Mouse (Mus musculus): ENCODE data around the gene Nkx2-3.

Nkx2-3 gene

DNA sequence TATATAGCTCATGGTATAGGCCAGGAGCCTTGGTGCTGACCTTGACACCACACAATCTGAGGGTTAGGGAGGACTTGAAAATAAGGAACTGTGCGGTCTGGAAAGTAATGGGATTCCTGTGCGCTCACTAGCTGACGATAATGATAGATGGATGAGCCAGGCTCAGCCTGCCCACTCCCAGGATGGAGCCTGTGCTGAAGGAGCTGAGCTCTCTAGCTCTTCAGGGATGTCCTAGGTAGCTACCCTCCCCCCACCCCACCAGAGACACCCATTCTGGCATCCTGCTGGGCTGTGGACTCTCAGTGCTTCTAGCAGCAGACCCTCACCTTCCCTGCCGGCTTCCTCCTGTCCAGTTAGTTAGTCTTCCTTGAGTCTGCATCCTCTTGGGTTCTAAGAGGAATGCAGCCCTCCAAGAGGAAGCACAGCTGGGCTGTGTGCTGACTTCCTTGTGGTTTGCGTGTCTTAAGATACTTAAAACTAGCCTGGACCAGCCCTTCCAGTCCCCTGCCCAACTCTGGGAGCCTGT lies 6.4 kb downstream of the Nkx2-3 start:
- no peak for DNase-seq (ENCODE audit: low read depth, low spot score)

GRCm38 (mm10) chr19:43619916-43620479 lies 7.9 kb downstream of the Nkx2-3 start:
- no peak for DNase-seq (ENCODE audit: low read depth, low spot score)

- peak; percentile 62 for DNase-seq (ENCODE audit: low read depth, low spot score)
Observed at GRCm38 (mm10) chr19:43623913-43624312, 11.8 kb downstream of the Nkx2-3 start.

- no peak for DNase-seq (ENCODE audit: low read depth, low spot score)
Observed at GRCm38 (mm10) chr19:43626160-43626559, 14.0 kb downstream of the Nkx2-3 start.

DNA sequence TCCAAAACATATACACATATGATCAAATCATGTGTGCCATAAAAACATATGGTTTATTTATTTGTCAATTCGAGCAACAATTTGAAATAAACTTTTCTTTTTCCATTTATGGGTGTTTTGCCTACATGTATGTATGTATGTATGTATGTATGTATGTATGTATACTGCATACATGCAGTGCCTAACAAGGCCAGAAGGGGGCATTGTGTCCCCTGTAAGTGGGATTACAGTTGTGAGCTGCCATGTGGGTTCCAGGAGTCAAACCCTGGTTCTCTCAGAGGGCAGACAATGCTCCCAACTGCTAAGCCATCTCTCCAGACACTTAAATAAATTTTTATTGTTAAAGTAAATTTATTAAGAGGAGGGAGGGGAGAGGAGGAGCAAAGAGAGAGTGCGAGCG lies 15.2 kb downstream of the Nkx2-3 start:
- no peak for DNase-seq (ENCODE audit: low read depth, low spot score)

DNA sequence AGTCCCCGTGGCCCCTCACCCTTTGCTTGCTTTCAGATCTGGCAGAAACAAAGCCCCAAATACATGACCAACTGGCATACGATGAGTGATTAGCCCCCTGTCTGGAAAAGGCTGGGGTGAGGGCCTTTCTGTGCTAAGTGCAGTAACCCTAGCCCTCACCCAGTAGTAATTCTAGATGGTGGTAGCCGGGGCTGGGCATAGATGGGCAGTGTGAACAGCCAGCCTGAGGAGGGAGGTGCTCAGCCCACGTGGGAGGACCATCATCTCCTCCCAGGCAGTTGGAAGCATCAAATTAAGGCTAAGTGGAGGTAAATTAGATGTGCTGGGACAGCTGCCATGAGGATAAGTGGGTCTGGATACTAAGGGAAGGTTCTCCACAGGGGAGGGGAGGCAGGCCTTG lies 17.0 kb downstream of the Nkx2-3 start:
- DNase-seq (ENCODE audit: low read depth, low spot score) = no peak

DNA sequence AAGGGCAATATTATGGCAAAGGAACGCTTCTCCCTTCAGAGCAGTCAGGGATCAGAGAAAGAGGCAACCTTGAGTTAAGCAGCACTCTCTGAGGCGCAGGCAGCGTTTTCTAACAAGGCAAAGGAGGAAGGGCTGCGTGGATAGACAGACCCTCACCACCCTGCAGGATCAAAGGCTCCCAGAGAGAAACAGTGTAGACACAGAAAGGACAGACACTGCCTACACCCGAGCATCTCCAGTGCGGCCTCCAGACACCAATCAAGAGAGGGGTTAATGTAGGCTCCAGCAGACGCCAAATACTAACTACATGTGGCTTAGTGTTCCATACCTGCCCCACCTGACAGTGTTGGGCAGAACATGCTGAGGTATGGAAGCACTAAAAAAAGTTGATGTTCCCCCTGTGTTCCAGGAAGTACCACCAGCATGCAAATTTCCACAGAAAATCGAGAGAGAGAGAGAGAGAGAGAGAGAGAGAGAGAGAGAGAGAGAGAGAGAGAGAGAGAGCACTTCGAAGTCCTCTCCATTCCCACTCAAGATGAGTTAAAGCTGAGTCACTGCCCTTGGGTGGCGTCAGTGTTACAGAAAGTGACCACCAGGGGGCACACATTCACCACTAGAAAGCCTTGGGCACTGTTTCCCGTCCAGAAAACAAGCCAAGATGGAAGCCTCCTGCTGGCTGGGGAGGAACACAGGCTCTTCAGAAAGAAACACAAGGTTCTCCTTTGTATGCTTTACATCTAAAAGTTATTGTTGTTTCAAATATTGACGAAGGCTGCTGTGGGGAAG lies 18.5 kb downstream of the Nkx2-3 start:
- DNase-seq (ENCODE audit: low read depth, low spot score) = peak; percentile 78

- no peak for DNase-seq (ENCODE audit: low read depth, low spot score)
Observed at GRCm38 (mm10) chr19:43641833-43642232, 29.7 kb downstream of the Nkx2-3 start.

GRCm38 (mm10) chr19:43642843-43643242 lies 30.7 kb downstream of the Nkx2-3 start:
- DNase-seq (ENCODE audit: low read depth, low spot score) = no peak

GRCm38 (mm10) chr19:43645508-43645907 lies 33.4 kb downstream of the Nkx2-3 start:
- no peak for DNase-seq (ENCODE audit: low read depth, low spot score)

GRCm38 (mm10) chr19:43646852-43647251 lies 34.7 kb downstream of the Nkx2-3 start:
- DNase-seq (ENCODE audit: low read depth, low spot score) = no peak

DNA sequence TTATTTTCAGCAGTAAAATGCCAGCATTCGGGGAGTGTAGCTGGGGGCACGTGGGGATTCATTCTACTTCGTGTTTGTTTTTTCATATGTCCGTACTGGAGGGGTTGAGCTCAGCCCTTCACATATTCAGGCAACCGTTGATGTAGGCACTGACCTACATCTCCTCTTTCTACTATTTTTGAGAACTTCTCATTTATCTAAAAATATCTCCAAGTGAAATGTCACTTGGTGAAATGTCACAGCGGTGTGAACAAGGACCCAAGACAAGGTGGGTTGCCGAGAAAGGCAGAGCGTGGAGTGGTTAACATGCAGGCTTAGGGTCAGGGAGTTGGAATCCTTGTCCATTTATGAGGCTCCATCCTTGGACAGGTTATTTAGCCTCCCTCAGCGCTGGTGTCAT lies 35.1 kb downstream of the Nkx2-3 start:
- DNase-seq (ENCODE audit: low read depth, low spot score) = no peak

DNA sequence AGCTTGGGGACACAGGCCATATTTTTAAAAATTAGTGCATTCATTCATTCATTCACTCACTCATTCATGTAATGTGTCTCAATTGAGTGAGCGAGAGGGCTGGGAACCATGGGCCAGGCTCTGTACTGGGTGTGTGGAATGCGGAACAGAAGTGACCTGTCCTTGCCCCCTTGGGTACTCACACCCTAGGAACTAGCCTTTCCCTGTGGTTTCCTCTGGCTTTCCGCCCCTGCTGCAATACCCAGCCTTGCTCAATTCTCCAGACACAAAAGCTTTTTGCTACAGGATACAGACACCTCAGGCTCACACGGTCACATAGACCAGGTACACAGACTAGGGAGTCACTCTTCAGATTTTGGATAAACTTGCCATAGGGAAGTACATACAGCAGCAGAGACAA lies 36.2 kb downstream of the Nkx2-3 start:
- DNase-seq (ENCODE audit: low read depth, low spot score) = no peak

DNA sequence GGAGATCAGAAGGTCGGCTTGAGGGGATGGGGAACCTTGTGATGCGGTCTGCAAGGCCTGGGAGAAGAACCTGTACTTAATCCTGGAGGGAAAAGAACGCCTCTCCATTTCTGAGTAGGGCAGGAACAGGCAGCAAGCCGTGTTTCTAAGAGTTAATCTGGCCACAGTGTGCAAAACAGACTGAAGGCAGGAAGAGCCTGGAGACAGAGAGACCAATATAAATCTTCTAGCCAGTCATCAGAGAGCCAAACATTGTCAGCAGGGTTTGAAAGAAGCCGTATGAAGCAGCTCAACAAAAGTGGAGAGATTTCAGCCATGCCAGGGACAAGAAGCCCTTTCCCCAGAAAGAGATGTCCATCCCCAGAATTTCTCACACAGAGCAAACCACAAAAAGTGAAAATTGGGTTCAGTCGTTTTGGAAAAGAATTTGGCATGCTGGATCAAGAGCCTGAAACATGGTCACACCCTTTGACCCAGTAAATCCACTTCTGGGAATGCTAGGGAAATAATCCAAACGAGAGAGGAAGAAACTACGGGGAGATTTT lies 39.2 kb downstream of the Nkx2-3 start:
- DNase-seq (ENCODE audit: low read depth, low spot score) = no peak

GRCm38 (mm10) chr19:43655735-43656492 lies 43.8 kb downstream of the Nkx2-3 start:
- peak; percentile 48 for DNase-seq (ENCODE audit: low read depth, low spot score)

- no peak for DNase-seq (ENCODE audit: low read depth, low spot score)
Observed at GRCm38 (mm10) chr19:43659632-43660031, 47.5 kb downstream of the Nkx2-3 start.

DNA sequence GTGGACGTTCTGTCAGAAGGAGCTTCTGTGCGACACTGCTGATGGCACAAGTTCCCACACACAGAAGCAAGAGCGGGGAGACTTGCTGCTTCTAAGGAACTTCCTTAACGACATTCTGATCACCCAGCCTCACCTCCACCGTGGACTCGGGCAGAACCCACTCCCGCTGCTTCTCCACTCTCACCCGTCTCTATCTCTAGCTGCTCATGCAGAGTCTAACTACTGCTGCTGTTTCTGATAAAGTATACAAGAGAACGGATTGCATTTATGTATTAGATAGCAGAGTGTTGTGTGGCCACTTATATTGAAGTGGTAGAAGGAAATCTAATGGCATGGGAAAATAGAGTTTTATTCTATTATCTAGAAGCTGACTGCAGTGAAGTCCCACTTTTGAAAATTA lies 48.6 kb downstream of the Nkx2-3 start:
- DNase-seq (ENCODE audit: low read depth, low spot score) = no peak

DNA sequence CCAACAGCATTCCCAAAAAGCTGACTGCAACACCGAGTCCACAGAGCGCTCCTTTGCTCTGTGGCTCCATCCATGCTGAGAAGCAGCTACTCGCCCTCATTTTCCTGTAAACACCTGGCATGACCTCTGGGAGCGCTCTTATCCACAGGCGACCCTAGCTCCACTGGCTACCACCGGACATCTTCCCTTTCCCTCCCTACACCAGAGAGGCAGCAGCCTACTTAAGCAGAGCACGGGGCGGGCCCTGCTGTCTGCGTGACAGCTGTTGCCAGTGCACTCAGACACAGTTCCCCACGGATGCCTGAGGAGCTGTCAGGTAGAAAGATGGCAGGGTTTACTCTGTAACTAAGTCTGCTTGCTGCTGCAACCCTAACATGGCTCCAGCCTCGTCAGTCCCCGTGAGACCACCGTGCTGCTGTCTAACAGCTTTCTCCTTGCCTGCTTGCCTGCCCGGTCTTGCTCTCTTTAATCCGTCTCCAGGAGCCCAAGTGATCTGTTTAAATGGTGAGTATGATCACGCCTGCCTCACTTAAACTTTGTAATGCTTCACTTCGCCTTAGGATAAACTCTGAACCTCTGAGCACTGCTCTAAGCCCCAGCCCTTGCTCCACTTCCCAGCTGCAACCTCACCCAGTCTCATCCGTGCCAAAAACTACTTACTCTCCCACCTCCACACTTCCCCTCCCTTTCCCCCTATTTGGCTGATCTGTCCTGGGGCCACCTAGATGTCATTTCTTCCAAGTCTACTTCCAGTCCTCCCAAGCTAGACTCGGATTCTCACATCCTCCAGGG lies 50.2 kb downstream of the Nkx2-3 start:
- no peak for DNase-seq (ENCODE audit: low read depth, low spot score)

- no peak for DNase-seq (ENCODE audit: low read depth, low spot score)
Observed at GRCm38 (mm10) chr19:43663471-43663870, 51.3 kb downstream of the Nkx2-3 start.

Measured in CD4-positive helper T cell, adult 2 months (primary cell).